Mouse (Mus musculus) erythroblast, embryonic 14.5 days (primary cell): ENCODE measurements at regions not wholly inside any gene's neighbourhood (a gene's known extent, or its start where the extent isn't known, plus 50 kb on each side); places are given as distances from the start of the nearest gene placed in this dataset.

Source experiments
- GATA1 ChIP-seq: IDR thresholded peaks from 2 replicates; pipeline ENCODE4 v1.6.1; 2012; ENCODE audit warnings: low read length, inconsistent platforms, mixed read lengths
- TAL1 ChIP-seq: IDR thresholded peaks from 3 replicates; pipeline ENCODE4 v1.6.1; 2012; ENCODE audit warnings: low read length, inconsistent platforms, mixed read lengths

DNA sequence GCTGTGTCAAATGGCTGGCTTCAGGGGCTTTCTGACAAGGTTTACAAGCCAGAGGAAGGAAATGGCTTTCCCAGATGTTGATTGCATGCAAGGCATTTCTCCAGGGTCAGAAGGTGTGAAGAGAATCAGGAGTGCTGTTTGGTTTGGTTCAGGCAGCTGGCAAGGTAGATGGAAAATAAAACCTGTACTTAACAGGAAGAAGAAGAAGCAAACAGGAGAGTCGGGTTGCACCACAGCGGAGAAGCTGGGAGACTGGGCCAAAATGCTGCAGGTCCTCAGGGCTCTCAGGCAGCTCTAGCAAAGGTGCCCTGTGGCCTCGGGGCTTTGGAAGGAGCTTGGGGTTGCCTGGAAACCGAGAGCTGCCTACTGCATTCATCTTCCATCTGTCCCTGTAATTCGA, 908.9 kb upstream of the Car8 start:
- TF ChIP-seq GATA1 (no peak), TAL1 (no peak)
